Mouse (Mus musculus) embryonic facial prominence, embryonic 14.5 days (tissue): Measurements from ENCODE around the gene Lsamp. TPM values are rescaled to one million over a fixed set of nuclear protein-coding genes. Genes with fewer than 3 reads are reported as not detected.

Source experiments
- ATAC-seq: fragments of 200-750 bp; cut with Nextera tagmentation; 2 replicates; pipeline ENCODE4 v1.8.0; 2017; ENCODE audit warnings: low read depth, moderate number of reproducible peaks, moderate TSS enrichment
- DNase-seq: peaks from one replicate; pipeline ENCODE4 v3.0.0-alpha.2; 2015; ENCODE audit warnings: low spot score
- H3K27ac ChIP-seq: fragments of 300-500 bp; sonication (generic); replicated peaks from 2 replicates; pipeline ENCODE4 v1.5.1; 2014; ENCODE audit warnings: low read depth, mild to moderate bottlenecking, low read length, moderate library complexity
- H3K27me3 ChIP-seq: fragments of 300-500 bp; sonication (generic); replicated peaks from 2 replicates; pipeline ENCODE4 v1.6.1; 2014; ENCODE audit warnings: low read length; ENCODE audit not compliant: control insufficient read depth, insufficient read depth
- H3K36me3 ChIP-seq: fragments of 300-500 bp; sonication (generic); 2 replicates; pipeline ENCODE4 v1.6.1; 2014; ENCODE audit warnings: low read length, mixed read lengths; ENCODE audit not compliant: control insufficient read depth, insufficient read depth
- H3K4me1 ChIP-seq: fragments of 300-500 bp; sonication (generic); 2 replicates; pipeline ENCODE4 v1.6.1; 2014; ENCODE audit warnings: antibody characterized with exemption, low read length; ENCODE audit not compliant: control insufficient read depth, insufficient read depth
- H3K4me2 ChIP-seq: fragments of 300-500 bp; sonication (generic); 2 replicates; pipeline ENCODE4 v1.6.1; 2014; ENCODE audit warnings: low read depth, mild to moderate bottlenecking, low read length, moderate library complexity, mixed read lengths
- H3K4me3 ChIP-seq: fragments of 300-500 bp; sonication (generic); 2 replicates; pipeline ENCODE4 v1.5.1; 2014; ENCODE audit warnings: low read depth, mild to moderate bottlenecking, low read length
- H3K9ac ChIP-seq: fragments of 300-500 bp; sonication (generic); 2 replicates; pipeline ENCODE4 v1.6.1; 2014; ENCODE audit warnings: low read depth, mild to moderate bottlenecking, low read length, moderate library complexity, mixed read lengths
- H3K9me3 ChIP-seq: fragments of 300-500 bp; sonication (generic); 2 replicates; pipeline ENCODE4 v1.6.1; 2016; ENCODE audit warnings: low read length; ENCODE audit not compliant: control insufficient read depth
- WGBS: fragments of 180-500 bp; shearing (Covaris S2); extraction: QIAGEN DNeasy Blood & Tissue Kit; methylation state at CpG from one replicate; pipeline ENCODE4 v1.1.7; 2014; 5-methylcytosine and 5-hydroxymethylcytosine counted together
- polyA plus RNA-seq: library from polyadenylated mRNA; unstranded; fragments of >200 nt; fragmentation: Nextera tagmentation; extraction: Ambion mirVana; gene quantifications from 2 replicates; pipeline ENCODE4 v1.2.1, GENCODE M21; 2014

The Lsamp gene
- polyA plus RNA-seq, 1 experiment from 2014 or later: 8.9 TPM

- 54% methylated on average over 2 of the region's 2 CpGs for WGBS
- no peak for ATAC-seq
Measured at GRCm38 (mm10) chr16:40307666-40308065, 323.5 kb downstream of the Lsamp start.

GRCm38 (mm10) chr16:40316199-40316598 is 332.0 kb downstream of the Lsamp start:
- no peak overlapping the region for H3K27ac ChIP-seq
- H3K9me3 ChIP-seq: no peaks in the 10 kb centered on the region
- H3K27me3 ChIP-seq: no peaks in the 10 kb centered on the region
- no peak overlapping the region for H3K9ac ChIP-seq
- ATAC-seq (no peak), DNase-seq (no peak)
- no peaks in the 10 kb centered on the region for H3K4me1 ChIP-seq
- no peaks in the 10 kb centered on the region for H3K36me3 ChIP-seq
- H3K4me2 ChIP-seq: no peak overlapping the region
- WGBS: 89% methylated on average over 2 of the region's 2 CpGs
- no peak overlapping the region for H3K4me3 ChIP-seq

More at GRCm38 (mm10) chr16:40307666-40308065, 323.5 kb downstream of the Lsamp start:
- H3K27me3 ChIP-seq: no peaks in the 10 kb centered on the region
- H3K36me3 ChIP-seq: no peaks in the 10 kb centered on the region
- no peak overlapping the region for H3K9ac ChIP-seq
- H3K4me2 ChIP-seq: no peak overlapping the region
- peak; percentile 30 for DNase-seq
- no peaks in the 10 kb centered on the region for H3K4me1 ChIP-seq
- H3K4me3 ChIP-seq: no peak overlapping the region
- no peak overlapping the region for H3K27ac ChIP-seq
- H3K9me3 ChIP-seq: no peaks in the 10 kb centered on the region

- WGBS: 87% methylated on average over 3 of the region's 3 CpGs
- Histone ChIP-seq H3K36me3 (no peaks in the 10 kb centered on the region), H3K9me3 (no peaks in the 10 kb centered on the region), H3K9ac (no peak overlapping the region), H3K27ac (no peak overlapping the region), H3K27me3 (no peaks in the 10 kb centered on the region), H3K4me1 (no peaks in the 10 kb centered on the region), H3K4me2 (no peak overlapping the region), H3K4me3 (no peak overlapping the region)
- ATAC-seq (no peak), DNase-seq (no peak)
Measured at GRCm38 (mm10) chr16:40324811-40325210, 340.6 kb downstream of the Lsamp start.

DNA sequence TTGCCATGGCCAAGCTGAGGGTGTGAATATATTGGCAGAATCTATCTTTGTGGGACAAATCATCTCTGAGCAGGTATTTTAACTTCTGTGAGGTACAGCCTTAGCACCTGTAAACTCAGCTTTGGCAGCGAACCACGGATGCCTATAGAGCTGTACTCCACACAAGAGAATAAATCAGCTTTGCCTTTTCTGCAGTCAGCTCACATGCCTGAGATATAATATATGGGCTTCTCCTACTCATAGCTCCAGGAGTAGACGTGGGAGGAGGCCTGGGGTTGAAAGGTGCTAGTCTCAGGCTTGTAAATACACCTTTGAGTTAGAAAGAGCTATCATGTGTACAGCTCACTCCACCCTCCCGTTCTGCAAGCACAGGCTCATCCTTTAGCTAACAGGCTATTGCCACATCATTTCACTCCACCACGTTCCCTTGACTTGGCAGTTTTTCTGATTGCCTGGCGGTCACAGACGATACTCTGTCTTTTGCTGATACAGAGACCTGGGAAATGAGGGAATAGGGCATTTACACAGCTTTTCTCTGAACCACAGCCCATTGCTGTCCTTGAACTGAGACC is 344.2 kb downstream of the Lsamp start:
- Histone ChIP-seq H3K4me3 (no peak overlapping the region), H3K4me2 (no peak overlapping the region), H3K9me3 (no peaks in the 10 kb centered on the region), H3K27ac (no peak overlapping the region), H3K4me1 (no peaks in the 10 kb centered on the region), H3K27me3 (no peaks in the 10 kb centered on the region), H3K9ac (no peak overlapping the region), H3K36me3 (no peaks in the 10 kb centered on the region)
- ATAC-seq (no peak), DNase-seq (peak; percentile 1)
- WGBS: 75% methylated on average over 7 of the region's 7 CpGs

DNA sequence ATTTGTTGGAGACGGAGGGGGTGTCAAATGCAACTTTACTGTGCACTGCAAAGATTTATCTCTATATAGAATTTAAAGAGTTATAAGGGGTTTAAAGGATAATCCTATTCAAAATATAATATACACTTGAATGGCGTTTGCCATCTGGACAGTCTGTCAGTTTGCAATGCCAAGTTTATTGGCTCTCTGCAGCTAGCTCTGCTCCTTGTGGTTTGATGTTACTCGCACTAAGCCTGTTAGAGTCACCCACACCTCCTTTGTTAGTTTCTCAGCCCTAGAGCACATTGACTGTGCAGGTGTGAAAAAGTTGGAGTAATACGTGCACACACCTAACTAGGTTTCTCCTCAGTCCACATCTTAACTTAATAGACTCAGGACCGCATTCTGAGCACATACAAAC is 385.5 kb downstream of the Lsamp start:
- no peaks in the 10 kb centered on the region for H3K9me3 ChIP-seq
- ATAC-seq (no peak), DNase-seq (no peak)
- no peak overlapping the region for H3K4me3 ChIP-seq
- H3K9ac ChIP-seq: no peak overlapping the region
- H3K4me1 ChIP-seq: no peaks in the 10 kb centered on the region
- H3K36me3 ChIP-seq: no peaks in the 10 kb centered on the region
- no peak overlapping the region for H3K27ac ChIP-seq
- 83% methylated on average over 5 of the region's 5 CpGs for WGBS
- no peak overlapping the region for H3K4me2 ChIP-seq
- no peaks in the 10 kb centered on the region for H3K27me3 ChIP-seq

DNA sequence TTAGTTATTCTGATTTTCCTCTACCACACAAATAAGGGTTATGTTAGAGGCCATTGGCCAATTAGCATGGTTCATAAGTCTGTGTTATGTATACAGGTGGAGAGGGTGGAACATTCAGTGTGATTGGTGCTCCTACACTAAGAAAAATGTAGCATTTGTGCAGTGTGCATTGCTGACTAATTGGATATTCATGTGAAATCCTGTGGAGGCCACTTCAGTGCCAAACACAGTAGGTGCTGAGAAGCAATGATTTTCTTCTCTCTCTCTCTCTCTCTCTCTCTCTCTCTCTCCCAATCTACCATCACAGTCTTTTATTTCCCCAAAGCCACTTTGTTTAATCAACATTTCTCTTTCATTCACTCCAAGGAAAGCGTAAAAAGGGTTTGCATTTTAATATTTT is 387.1 kb downstream of the Lsamp start:
- Histone ChIP-seq H3K27ac (no peak overlapping the region), H3K4me2 (no peak overlapping the region), H3K4me1 (no peaks in the 10 kb centered on the region), H3K4me3 (no peak overlapping the region), H3K27me3 (no peaks in the 10 kb centered on the region), H3K36me3 (no peaks in the 10 kb centered on the region), H3K9me3 (no peaks in the 10 kb centered on the region), H3K9ac (no peak overlapping the region)
- ATAC-seq (no peak), DNase-seq (no peak)
- WGBS: 94% methylated on average over 1 of the region's 1 CpGs

DNA sequence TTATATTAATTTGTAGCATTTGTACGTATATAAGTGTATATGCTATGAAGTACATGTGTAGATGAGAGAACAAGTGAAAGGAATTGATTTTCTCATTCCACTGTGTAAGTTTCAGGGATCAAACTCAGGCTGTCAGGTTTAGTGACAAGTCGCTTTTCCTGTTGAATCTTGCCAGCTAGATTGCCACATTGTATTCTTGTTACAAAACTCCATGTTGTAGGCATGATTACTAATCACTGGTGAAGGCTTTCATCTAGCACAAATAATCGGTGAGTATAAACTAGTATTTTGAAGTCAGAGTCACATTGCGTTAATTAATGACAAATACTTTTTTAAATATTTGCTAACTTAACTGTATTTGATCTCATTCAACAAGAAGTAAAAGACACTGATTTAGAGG is 391.2 kb downstream of the Lsamp start:
- Histone ChIP-seq H3K36me3 (no peaks in the 10 kb centered on the region), H3K4me1 (no peaks in the 10 kb centered on the region), H3K9me3 (no peaks in the 10 kb centered on the region), H3K4me2 (no peak overlapping the region), H3K27me3 (no peaks in the 10 kb centered on the region), H3K9ac (no peak overlapping the region), H3K27ac (no peak overlapping the region), H3K4me3 (no peak overlapping the region)
- WGBS: 78% methylated on average over 4 of the region's 4 CpGs
- DNase-seq (no peak), ATAC-seq (no peak)

DNA sequence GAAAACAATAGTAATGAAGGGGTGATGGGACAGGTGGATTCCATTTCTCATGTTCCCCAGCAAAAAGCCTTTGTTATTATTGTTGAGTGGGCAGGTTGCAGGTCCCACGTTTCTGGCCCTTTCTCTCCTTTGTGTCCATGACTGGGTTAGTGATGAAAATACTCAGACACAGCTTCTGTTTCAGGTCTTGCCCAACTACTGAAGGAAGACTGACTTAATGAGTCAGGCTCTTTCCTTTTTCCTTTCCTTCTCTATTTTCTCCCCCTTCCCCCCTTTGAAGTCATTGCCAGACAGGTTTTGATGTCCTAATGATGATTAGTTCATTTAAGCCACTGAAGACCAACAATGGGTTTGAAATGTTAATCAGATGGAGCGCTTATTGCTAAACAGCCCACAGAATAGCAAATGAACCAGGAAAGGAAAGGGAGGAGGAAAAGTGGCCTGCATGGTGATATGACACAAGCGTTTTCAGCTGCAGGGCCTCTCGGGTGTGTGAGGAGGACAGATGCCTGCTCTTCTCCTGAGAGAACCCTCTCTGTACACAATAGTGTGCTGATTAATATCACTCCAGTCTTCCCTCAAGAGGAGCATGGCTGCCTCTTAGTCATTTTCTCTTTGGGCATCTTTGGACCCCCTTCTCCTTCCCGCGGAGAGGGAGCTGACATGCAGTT is 393.1 kb downstream of the Lsamp start:
- Histone ChIP-seq H3K4me3 (no peak overlapping the region), H3K36me3 (no peaks in the 10 kb centered on the region), H3K9ac (no peak overlapping the region), H3K4me1 (no peaks in the 10 kb centered on the region), H3K27me3 (no peaks in the 10 kb centered on the region), H3K4me2 (no peak overlapping the region), H3K27ac (no peak overlapping the region), H3K9me3 (no peaks in the 10 kb centered on the region)
- DNase-seq: no peak
- WGBS: 67% methylated on average over 6 of the region's 6 CpGs
- no peak for ATAC-seq

DNA sequence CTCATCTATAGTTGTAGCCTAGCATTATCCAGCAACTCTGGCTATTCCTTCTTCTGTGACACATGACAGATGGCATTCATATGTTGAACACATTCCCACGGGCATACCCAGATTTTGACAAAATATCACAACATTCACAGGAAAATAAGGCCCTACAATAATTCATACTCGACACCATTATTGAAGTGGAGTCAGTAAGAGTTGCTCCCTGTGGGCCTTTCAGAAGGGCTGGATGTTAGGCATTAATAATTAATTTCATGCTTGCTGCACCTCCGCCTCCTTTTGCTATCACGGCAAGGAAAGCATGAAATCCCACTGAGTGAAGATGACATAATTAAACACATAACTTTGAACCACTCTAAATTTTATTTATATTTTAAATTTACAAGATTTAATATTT is 407.9 kb downstream of the Lsamp start:
- no peaks in the 10 kb centered on the region for H3K27me3 ChIP-seq
- no peak for ATAC-seq
- WGBS: 60% methylated on average over 4 of the region's 4 CpGs

More for the DNA sequence above, 407.9 kb downstream of the Lsamp start:
- H3K27ac ChIP-seq: no peak overlapping the region
- no peak for DNase-seq
- no peak overlapping the region for H3K9ac ChIP-seq
- H3K4me1 ChIP-seq: no peaks in the 10 kb centered on the region
- no peaks in the 10 kb centered on the region for H3K36me3 ChIP-seq
- H3K4me3 ChIP-seq: no peak overlapping the region
- H3K9me3 ChIP-seq: no peaks in the 10 kb centered on the region
- no peak overlapping the region for H3K4me2 ChIP-seq
